Comparison of ENCODE assay signal across 19 mouse cellular contexts in genomic region chr12:72714896-72715295, GRCm38 (mm10).
"Had no signal": no experiment of that assay in that cellular context is flagged by ENCODE, and none has a peak within 500 bp of the region (broad histone marks: within the 10 kb centered on the region; RNA-seq: fewer than 3 reads in every experiment).

No protein-coding gene starts in this region.

- H3K4me3 ChIP-seq: lung, embryonic 15.5 days; midbrain, embryonic 10.5 days; midbrain, embryonic 12.5 days; myocyte; neural tube, embryonic 13.5 days; neural tube, embryonic 15.5 days; stomach, embryonic 15.5 days had no signal

- H3K36me3 ChIP-seq: lung, embryonic 15.5 days; midbrain, embryonic 10.5 days; midbrain, embryonic 12.5 days; neural tube, embryonic 13.5 days; neural tube, embryonic 15.5 days; stomach, embryonic 15.5 days had no signal

- H3K27me3 ChIP-seq: lung, embryonic 15.5 days; midbrain, embryonic 12.5 days; neural tube, embryonic 13.5 days; neural tube, embryonic 15.5 days; stomach, embryonic 15.5 days had no signal

- H3K27ac ChIP-seq: lung, embryonic 15.5 days; macrophage; midbrain, embryonic 10.5 days; midbrain, embryonic 12.5 days; neural tube, embryonic 13.5 days; neural tube, embryonic 15.5 days; stomach, embryonic 15.5 days; stomach, postnatal 0 days had no signal

- H3K9ac ChIP-seq: liver, postnatal 0 days; lung, embryonic 15.5 days; midbrain, embryonic 12.5 days; neural tube, embryonic 13.5 days; neural tube, embryonic 15.5 days; stomach, embryonic 15.5 days had no signal

- H3K4me1 ChIP-seq: lung, embryonic 15.5 days; midbrain, embryonic 10.5 days; midbrain, embryonic 12.5 days; neural tube, embryonic 13.5 days; neural tube, embryonic 15.5 days; stomach, embryonic 15.5 days had no signal

- DNase-seq: liver, postnatal 0 days; lung, adult 2 months; lung, postnatal 14 days; lung, postnatal 36 days; midbrain, embryonic 14.5 days; retina, postnatal 1 day; right cerebral cortex, postnatal 14 days; thymus, adult 2 months; thymus, postnatal 25 days; thymus, postnatal 4 days had no signal

- H3K9me3 ChIP-seq: lung, embryonic 15.5 days; midbrain, embryonic 10.5 days; neural tube, embryonic 15.5 days; stomach, embryonic 15.5 days had no signal
